Mouse (Mus musculus) ovary, postnatal 10 days (tissue): Measurements from ENCODE around the gene Mdfic.

Source experiments
- DNase-seq: peaks from one replicate; pipeline ENCODE4 v3.0.0; 2022; ENCODE audit warnings: low spot score

Gene Mdfic

GRCm38 (mm10) chr6:15742591-15743149 lies 22.2 kb downstream of the Mdfic start:
- no peak for DNase-seq

GRCm38 (mm10) chr6:15743291-15743792 lies 22.9 kb downstream of the Mdfic start:
- no peak for DNase-seq

GRCm38 (mm10) chr6:15743793-15744192 lies 23.3 kb downstream of the Mdfic start:
- no peak for DNase-seq

GRCm38 (mm10) chr6:15745313-15745712 lies 24.9 kb downstream of the Mdfic start:
- DNase-seq, result no peak

- no peak for DNase-seq
Observed at GRCm38 (mm10) chr6:15745891-15746290, 25.4 kb downstream of the Mdfic start.

GRCm38 (mm10) chr6:15747396-15748155 lies 27.1 kb downstream of the Mdfic start:
- no peak for DNase-seq

GRCm38 (mm10) chr6:15748236-15748635 lies 27.8 kb downstream of the Mdfic start:
- no peak for DNase-seq

- DNase-seq, result no peak
Observed at GRCm38 (mm10) chr6:15748943-15749342, 28.5 kb downstream of the Mdfic start.

- DNase-seq, result no peak
Observed at GRCm38 (mm10) chr6:15750101-15750500, 29.6 kb downstream of the Mdfic start.

GRCm38 (mm10) chr6:15751375-15751774 lies 30.9 kb downstream of the Mdfic start:
- DNase-seq, result no peak

GRCm38 (mm10) chr6:15752160-15752559 lies 31.7 kb downstream of the Mdfic start:
- no peak for DNase-seq

- no peak for DNase-seq
Observed at GRCm38 (mm10) chr6:15753208-15753607, 32.7 kb downstream of the Mdfic start.

GRCm38 (mm10) chr6:15758394-15758793 lies 37.9 kb downstream of the Mdfic start:
- DNase-seq, result no peak

GRCm38 (mm10) chr6:15760750-15761149 lies 40.3 kb downstream of the Mdfic start:
- no peak for DNase-seq

- DNase-seq, result no peak
Observed at GRCm38 (mm10) chr6:15764039-15764438, 43.6 kb downstream of the Mdfic start.

- DNase-seq, result no peak
Observed at GRCm38 (mm10) chr6:15767460-15767859, 47.0 kb downstream of the Mdfic start.

GRCm38 (mm10) chr6:15770128-15770527 lies 49.7 kb downstream of the Mdfic start:
- DNase-seq, result no peak

GRCm38 (mm10) chr6:15777070-15777469 lies 56.6 kb downstream of the Mdfic start:
- no peak for DNase-seq

- no peak for DNase-seq
Observed at GRCm38 (mm10) chr6:15780127-15780526, 59.7 kb downstream of the Mdfic start.

GRCm38 (mm10) chr6:15780688-15781087 lies 60.2 kb downstream of the Mdfic start:
- DNase-seq, result no peak

GRCm38 (mm10) chr6:15789523-15790500 lies 69.4 kb downstream of the Mdfic start:
- DNase-seq, result peak; percentile 15
